Comparison of ENCODE assay signal across 9 mouse cellular contexts in the genomic region with DNA sequence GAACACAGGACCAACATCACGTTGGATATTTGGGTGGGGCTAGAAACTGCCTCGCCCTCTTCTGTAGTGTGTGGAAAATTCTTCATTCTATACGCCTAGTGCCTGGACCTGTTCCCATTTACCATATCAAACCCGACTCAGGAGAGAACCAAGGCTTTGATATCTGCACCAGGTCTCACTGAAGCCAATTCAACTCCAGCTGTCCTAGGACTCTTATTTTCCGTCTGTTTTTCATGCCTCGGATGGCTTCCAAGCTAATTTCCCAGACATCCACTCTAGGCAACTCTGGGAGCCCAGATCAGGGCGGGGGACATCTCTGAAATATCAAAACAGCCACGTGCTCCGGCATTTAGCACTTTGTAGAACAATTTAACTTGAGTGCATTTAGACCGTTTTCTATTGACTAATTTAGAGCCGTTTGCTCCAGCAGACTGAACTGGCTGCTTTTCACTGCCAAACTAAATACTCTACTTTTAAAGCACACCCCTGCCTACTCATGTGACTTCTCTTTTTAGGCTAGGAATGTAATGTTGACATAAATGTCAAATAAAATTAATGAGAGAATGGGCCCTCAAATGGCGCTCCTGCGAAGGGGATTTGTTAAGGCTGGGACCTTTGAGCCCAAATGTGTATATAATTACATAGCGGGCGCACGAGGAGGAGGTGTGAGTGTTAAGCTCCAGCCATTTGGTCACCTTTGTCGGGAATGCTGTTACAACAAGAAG. TPM values are rescaled to one million over a fixed set of nuclear protein-coding genes. Genes with fewer than 3 reads are reported as not detected.
DNase-seq lines count a peak whose midpoint lies in the region; ATAC-seq and TF ChIP-seq lines count a peak whose summit lies in the region.
"Had no signal": no experiment of that assay in that cellular context is flagged by ENCODE, and none has a peak within 500 bp of the region (broad histone marks: within the 10 kb centered on the region; RNA-seq: fewer than 3 reads in every experiment).

No protein-coding gene starts in this region.

- H3K9me3 ChIP-seq in lung, embryonic 14.5 days (ENCODE audit: low read depth, low read length) = no peaks in the 10 kb centered on the region
- peaks cover 6% of the 10 kb centered on the region for H3K9me3 ChIP-seq in heart, embryonic 12.5 days (replicated peaks)
- peaks cover 4% of the 10 kb centered on the region; the same call in 1 of the 2 replicates for H3K9me3 ChIP-seq in stomach, embryonic 14.5 days (ENCODE audit: control insufficient read depth, low read depth, low read length)

- peak overlapping the region; percentile 39 for H3K4me2 ChIP-seq in lung, embryonic 14.5 days
- no peak overlapping the region for H3K4me2 ChIP-seq in heart, embryonic 12.5 days
- peak overlapping the region; percentile 32 for H3K4me2 ChIP-seq in stomach, embryonic 14.5 days (replicated peaks; ENCODE audit: low read depth, low read length)

- H3K36me3 ChIP-seq in lung, embryonic 14.5 days (ENCODE audit: insufficient read depth) = no peaks in the 10 kb centered on the region
- peaks cover 14% of the 10 kb centered on the region for H3K36me3 ChIP-seq in heart, embryonic 12.5 days
- H3K36me3 ChIP-seq in stomach, embryonic 14.5 days (ENCODE audit: control insufficient read depth, insufficient read depth, low read length) = no peaks in the 10 kb centered on the region; the same call in 1 of the 2 replicates

- H3K4me1 ChIP-seq in lung, embryonic 14.5 days (ENCODE audit: insufficient read depth) = peaks cover 22% of the 10 kb centered on the region
- peaks cover 3% of the 10 kb centered on the region; the same call in 1 of the 2 replicates for H3K4me1 ChIP-seq in lung, adult 2 months (ENCODE audit: control insufficient read depth, insufficient read depth, low read length)
- peaks cover 39% of the 10 kb centered on the region for H3K4me1 ChIP-seq in heart, embryonic 12.5 days (replicated peaks)
- peaks cover 35% of the 10 kb centered on the region for H3K4me1 ChIP-seq in stomach, embryonic 14.5 days (ENCODE audit: control insufficient read depth, insufficient read depth, low read length)

- peak overlapping the region; percentile 67 for H3K27ac ChIP-seq in lung, embryonic 14.5 days (ENCODE audit: low read depth)
- H3K27ac ChIP-seq in heart, embryonic 12.5 days (ENCODE audit: poor library complexity, severe bottlenecking) = peak overlapping the region; percentile 55
- H3K27ac ChIP-seq in stomach, embryonic 14.5 days (ENCODE audit: low read length) = peak overlapping the region; percentile 75; the same call in 1 of the 2 replicates
- H3K27ac ChIP-seq: heart, adult 2 months had no signal

- TF ChIP-seq POLR2A in lung, adult 2 months (IDR thresholded peaks at IDR 0.05; ENCODE audit: borderline replicate concordance, extremely low read depth, low read depth, low read length) = no peak

- no peaks in the 10 kb centered on the region for H3K27me3 ChIP-seq in lung, embryonic 14.5 days (ENCODE audit: insufficient read depth, low read length)
- H3K27me3 ChIP-seq in heart, embryonic 12.5 days (replicated peaks) = no peaks in the 10 kb centered on the region
- no peaks in the 10 kb centered on the region for H3K27me3 ChIP-seq in stomach, embryonic 14.5 days (ENCODE audit: control insufficient read depth, insufficient read depth, low read length)

- H3K9ac ChIP-seq in lung, embryonic 14.5 days = no peak overlapping the region
- H3K9ac ChIP-seq in heart, embryonic 12.5 days = no peak overlapping the region
- H3K9ac ChIP-seq in stomach, embryonic 14.5 days (replicated peaks; ENCODE audit: low read depth, low read length) = no peak overlapping the region

- no peak for TF ChIP-seq CTCF in lung, embryonic 14.5 days (IDR thresholded peaks at IDR 0.05; ENCODE audit: low read depth)
- no peak for TF ChIP-seq CTCF in lung, adult 2 months (IDR thresholded peaks at IDR 0.05; ENCODE audit: insufficient read depth, low read length)

- ATAC-seq in lung, embryonic 14.5 days (ENCODE audit: insufficient read depth) = peak; percentile 81
- ATAC-seq in heart, embryonic 12.5 days (ENCODE audit: insufficient number of reproducible peaks, low FRiP score) = 0 out of 2 replicates have a peak, but pooled peaks have one; percentile 64
- ATAC-seq in stomach, embryonic 14.5 days (ENCODE audit: insufficient number of reproducible peaks, insufficient read depth, low FRiP score, low read depth) = peak; percentile 72
- no peak for ATAC-seq in inflammation-experienced regulatory T-cells, adult 6 months

- 13% methylated on average over 17 of the region's 17 CpGs for WGBS in lung, embryonic 14.5 days
- 39% methylated on average over 17 of the region's 17 CpGs for WGBS in lung, adult 2 months
- WGBS in heart, embryonic 12.5 days = 57% methylated on average over 17 of the region's 17 CpGs
- 14% methylated on average over 17 of the region's 17 CpGs for WGBS in stomach, embryonic 14.5 days

- no peak overlapping the region for H3K4me3 ChIP-seq in lung, embryonic 14.5 days (ENCODE audit: low read depth, low read length)
- H3K4me3 ChIP-seq in lung, adult 2 months (replicated peaks; ENCODE audit: extremely low read depth, low read depth, low read length) = no peak overlapping the region
- H3K4me3 ChIP-seq in heart, embryonic 12.5 days = no peak overlapping the region
- H3K4me3 ChIP-seq in stomach, embryonic 14.5 days (ENCODE audit: low read depth, low read length) = no peak overlapping the region
- H3K4me3 ChIP-seq: heart, adult 2 months had no signal

- DNase-seq in lung, embryonic 14.5 days = peak; percentile 67
- no peak for DNase-seq in lung, adult 2 months
- DNase-seq in kidney, postnatal 14 days = peak; percentile 44
- no peak for DNase-seq in ovary, postnatal 36 days (ENCODE audit: low spot score)
- DNase-seq in urinary bladder, postnatal 25 days (ENCODE audit: low spot score) = no peak

RNA-seq across cellular contexts. Expression of a gene that starts 33.5 kb away (rescaled TPM):
- 69.1 and 72.5 TPM in 2 replicates for polyA plus RNA-seq in lung, embryonic 14.5 days (2014; fragmentation: Nextera tagmentation; extraction: Ambion mirVana)
- polyA plus RNA-seq in lung, adult 2 months (2012; rRNA removed) = 43.6 and 48.2 TPM in 2 replicates
- 66.2 and 69.1 TPM in 2 replicates for polyA plus RNA-seq in heart, embryonic 12.5 days (2016; fragmentation: Nextera tagmentation; extraction: Ambion mirVana)
- polyA plus RNA-seq in stomach, embryonic 14.5 days (2014; fragmentation: Nextera tagmentation; extraction: Ambion mirVana) = 77.9 and 93.4 TPM in 2 replicates
- polyA plus RNA-seq in inflammation-experienced regulatory T-cells, adult 6 months (2017; shearing (Covaris generic)) = 100 to 1,000 TPM in 1 of 3 experiments, 10 to 100 TPM in 2; 65.0 to 119 (median 97.5) TPM

Comparison
In these comparisons a context has a peak if more than half of its experiments do, and no peak if none do; other contexts are left out.
1. DNase-seq: peak in lung, embryonic 14.5 days (single experiment) and kidney, postnatal 14 days (single experiment); none in lung, adult 2 months (single experiment), ovary, postnatal 36 days (single experiment) and urinary bladder, postnatal 25 days (single experiment).
2. Peak in every context shown above with its lines, with median percentiles within 50 percentile points of each other: H3K27ac ChIP-seq.